In genomic region chr1:161570762-161571161, GRCm38 (mm10) we compare ENCODE assay signal across 25 mouse cellular contexts.
DNase-seq lines count a peak whose midpoint lies in the region; ATAC-seq and TF ChIP-seq lines count a peak whose summit lies in the region.
"Had no signal": no experiment of that assay in that cellular context is flagged by ENCODE, and none has a peak within 500 bp of the region (broad histone marks: within the 10 kb centered on the region; RNA-seq: fewer than 3 reads in every experiment).

No protein-coding gene starts in this region.

- DNase-seq in kidney, postnatal 0 days (ENCODE audit: low spot score), result peak; percentile 37
- DNase-seq in kidney, adult 11 months, result no peak
- DNase-seq in lung, postnatal 0 days (ENCODE audit: low spot score), result peak; percentile 14
- no peak for DNase-seq in lung, postnatal 10 days
- peak; percentile 22 for DNase-seq in hindlimb bud, embryonic 11.5 days (ENCODE audit: extremely low spot score, low read depth, low spot score)
- no peak for DNase-seq in gastrocnemius, postnatal 25 days
- DNase-seq: adrenal gland, postnatal 10 days; adrenal gland, postnatal 36 days; cerebellum, adult 18-20 months; cerebellum, adult 9-10 months; cerebellum, postnatal 14 days; gastrocnemius, adult 2 months; gastrocnemius, postnatal 14 days; heart, adult 2 months; heart, postnatal 14 days; heart, postnatal 4 days had no signal

- H3K27ac ChIP-seq in kidney, postnatal 0 days, result no peak overlapping the region
- no peak overlapping the region for H3K27ac ChIP-seq in lung, postnatal 0 days (ENCODE audit: low read length)
- H3K27ac ChIP-seq: forebrain, embryonic 10.5 days; forebrain, embryonic 13.5 days; gastrocnemius, adult 2 months; heart, adult 2 months; heart, embryonic 10.5 days; heart, embryonic 13.5 days; hindbrain, embryonic 14.5 days; hindbrain, postnatal 0 days had no signal

- H3K4me2 ChIP-seq in kidney, postnatal 0 days (ENCODE audit: low read length), result no peak overlapping the region
- no peak overlapping the region for H3K4me2 ChIP-seq in lung, postnatal 0 days (replicated peaks; ENCODE audit: low read depth, low read length)
- H3K4me2 ChIP-seq: forebrain, embryonic 13.5 days; heart, embryonic 13.5 days; hindbrain, embryonic 14.5 days had no signal

- H3K4me1 ChIP-seq in kidney, postnatal 0 days (replicated peaks; ENCODE audit: insufficient read depth, low read length), result no peaks in the 10 kb centered on the region
- H3K4me1 ChIP-seq in lung, postnatal 0 days (ENCODE audit: insufficient read depth, low read depth, low read length), result no peaks in the 10 kb centered on the region
- H3K4me1 ChIP-seq: forebrain, embryonic 10.5 days; heart, embryonic 10.5 days; heart, embryonic 13.5 days had no signal

- no peak for TF ChIP-seq CTCF in kidney, postnatal 0 days (IDR thresholded peaks at IDR 0.05; ENCODE audit: low read depth)
- no peak for TF ChIP-seq CTCF in lung, postnatal 0 days (IDR thresholded peaks at IDR 0.05)

- no peak overlapping the region for H3K4me3 ChIP-seq in kidney, postnatal 0 days (replicated peaks; ENCODE audit: low read depth, low read length)
- no peak overlapping the region for H3K4me3 ChIP-seq in lung, postnatal 0 days (ENCODE audit: low read depth, low read length)
- H3K4me3 ChIP-seq: forebrain, embryonic 10.5 days; forebrain, embryonic 13.5 days; gastrocnemius, adult 2 months; heart, adult 2 months; heart, embryonic 10.5 days; heart, embryonic 13.5 days had no signal

- TF ChIP-seq EP300 in lung, postnatal 0 days (IDR thresholded peaks at IDR 0.05), result no peak

- WGBS in kidney, postnatal 0 days, result 53% methylated on average over 3 of the region's 3 CpGs
- WGBS in lung, postnatal 0 days, result 54% methylated on average over 3 of the region's 3 CpGs

- no peaks in the 10 kb centered on the region for H3K27me3 ChIP-seq in kidney, postnatal 0 days (ENCODE audit: insufficient read depth, low read length)
- no peaks in the 10 kb centered on the region for H3K27me3 ChIP-seq in lung, postnatal 0 days (replicated peaks; ENCODE audit: insufficient read depth, low read length)
- H3K27me3 ChIP-seq: forebrain, embryonic 13.5 days; heart, embryonic 13.5 days had no signal

- H3K36me3 ChIP-seq in kidney, postnatal 0 days (ENCODE audit: insufficient read depth, low read length), result no peaks in the 10 kb centered on the region
- H3K36me3 ChIP-seq in lung, postnatal 0 days (ENCODE audit: insufficient read depth, low read length), result no peaks in the 10 kb centered on the region
- H3K36me3 ChIP-seq: forebrain, embryonic 10.5 days; heart, embryonic 10.5 days; heart, embryonic 13.5 days had no signal

- no peak overlapping the region for H3K9ac ChIP-seq in kidney, postnatal 0 days (ENCODE audit: low read depth, low read length)
- no peak overlapping the region for H3K9ac ChIP-seq in lung, postnatal 0 days (replicated peaks; ENCODE audit: low read depth)
- H3K9ac ChIP-seq: forebrain, embryonic 13.5 days; heart, embryonic 13.5 days; hindbrain, embryonic 14.5 days had no signal

- ATAC-seq in kidney, postnatal 0 days (replicated peaks; ENCODE audit: low FRiP score, low read depth), result no peak
- no peak for ATAC-seq in lung, postnatal 0 days
- no peak for ATAC-seq in granulocyte monocyte progenitor cell, adult 5-6 weeks (replicated peaks; ENCODE audit: poor library complexity, severe bottlenecking)
- ATAC-seq: activated CD4-positive, CD25-positive, alpha-beta regulatory T cell, adult 4 months; forebrain, embryonic 13.5 days; forebrain, embryonic 16.5 days; hindbrain, postnatal 0 days had no signal

- H3K9me3 ChIP-seq in kidney, postnatal 0 days (replicated peaks; ENCODE audit: low read length), result no peaks in the 10 kb centered on the region
- no peaks in the 10 kb centered on the region for H3K9me3 ChIP-seq in lung, postnatal 0 days (ENCODE audit: low read length)
- H3K9me3 ChIP-seq: forebrain, embryonic 10.5 days; forebrain, embryonic 13.5 days; heart, embryonic 10.5 days; heart, embryonic 13.5 days had no signal

Comparison
In these comparisons a context has a peak if more than half of its experiments do, and no peak if none do; other contexts are left out.
1. DNase-seq: peak in kidney, postnatal 0 days (single experiment), lung, postnatal 0 days (single experiment) and hindlimb bud, embryonic 11.5 days (single experiment); none in kidney, adult 11 months (single experiment), lung, postnatal 10 days (single experiment) and gastrocnemius, postnatal 25 days (single experiment).